Mouse (Mus musculus) cerebellum, adult 8-10 months (tissue): ENCODE results near the gene Rpl28.

Experiments used
- DNase-seq: peaks from one replicate; pipeline ENCODE4 v3.0.0; 2022

Rpl28 gene

GRCm38 (mm10) chr7:4836351-4836792 lies 43.7 kb downstream of the Rpl28 start:
- DNase-seq, result peak; percentile 82

GRCm38 (mm10) chr7:4837639-4838038 lies 45.0 kb downstream of the Rpl28 start:
- DNase-seq, result no peak

- no peak for DNase-seq
Measured at GRCm38 (mm10) chr7:4842077-4842476, 49.4 kb downstream of the Rpl28 start.

- no peak for DNase-seq
Measured at GRCm38 (mm10) chr7:4842634-4843131, 50.0 kb downstream of the Rpl28 start.

- peak; percentile 42 for DNase-seq
Measured at GRCm38 (mm10) chr7:4843604-4844244, 51.0 kb downstream of the Rpl28 start.

- no peak for DNase-seq
Measured at GRCm38 (mm10) chr7:4844245-4844916, 51.7 kb downstream of the Rpl28 start, which contains the start of gene Shisa7. Gene Shisa7, minus strand, starts transcription at chr7:4844696.
